In genomic region chr11:117994250-117995057, GRCm38 (mm10) we compare ENCODE assay signal across 8 mouse cellular contexts. TPM values are rescaled to one million over a fixed set of nuclear protein-coding genes. Genes with fewer than 3 reads are reported as not detected.
DNase-seq lines count a peak whose midpoint lies in the region; ATAC-seq and TF ChIP-seq lines count a peak whose summit lies in the region.

No protein-coding gene starts in this region.

- no peak overlapping the region for H3K9ac ChIP-seq in hindbrain, postnatal 0 days (replicated peaks; ENCODE audit: low read length)
- no peak overlapping the region for H3K9ac ChIP-seq in hindbrain, embryonic 12.5 days
- peak overlapping the region; percentile 5; the same call in 1 of the 2 replicates for H3K9ac ChIP-seq in MEL (ENCODE audit: control insufficient read depth, low read depth, low read length, poor library complexity, severe bottlenecking)
- H3K9ac ChIP-seq in liver, postnatal 0 days (replicated peaks): no peak overlapping the region

- TF ChIP-seq CTCF in hindbrain, postnatal 0 days (IDR thresholded peaks at IDR 0.05; ENCODE audit: low read depth): no peak
- TF ChIP-seq CTCF in MEL (IDR thresholded peaks at IDR 0.05 in 2 of 3, conservative IDR thresholded peaks at IDR 0.05 in 1 of 3; ENCODE audit: control insufficient read depth in 1 of 3, insufficient read depth in 1 of 3, low read depth in 2 of 3, low read length in 3 of 3, poor library complexity in 1 of 3, severe bottlenecking in 1 of 3): no peak
- no peak for TF ChIP-seq CTCF in liver, postnatal 0 days (IDR thresholded peaks at IDR 0.05; ENCODE audit: low read depth)

- no peak for DNase-seq in hindbrain, postnatal 0 days (ENCODE audit: low spot score)
- no peak for DNase-seq in MEL (ENCODE audit: low read depth, low spot score)
- DNase-seq in heart, postnatal 10 days: peak; percentile 59 to 71
- no peak for DNase-seq in liver, postnatal 0 days
- DNase-seq in adrenal gland, postnatal 10 days: no peak
- DNase-seq in cerebellum, adult 11-12 months: no peak

- no peak for TF ChIP-seq RAD21 in MEL (IDR thresholded peaks at IDR 0.05; ENCODE audit: low read depth, low read length)

- TF ChIP-seq POLR2A in MEL (IDR thresholded peaks at IDR 0.05; ENCODE audit: control insufficient read depth in 1 of 2, insufficient read depth in 1 of 2, low read depth in 1 of 2, low read length in 2 of 2, poor library complexity in 1 of 2): no peak

- H3K4me3 ChIP-seq in hindbrain, postnatal 0 days (ENCODE audit: low read length): no peak overlapping the region
- no peak overlapping the region for H3K4me3 ChIP-seq in hindbrain, embryonic 12.5 days
- H3K4me3 ChIP-seq in MEL (ENCODE audit: control insufficient read depth in 1 of 2, insufficient read depth in 1 of 2, low read depth in 2 of 2, low read length in 2 of 2): no peak overlapping the region
- H3K4me3 ChIP-seq in liver, postnatal 0 days (ENCODE audit: low read depth, low read length): no peak overlapping the region

- no peak for TF ChIP-seq EP300 in MEL (IDR thresholded peaks at IDR 0.05; ENCODE audit: low read depth in 1 of 2, low read length in 2 of 2)
- no peak for TF ChIP-seq EP300 in liver, postnatal 0 days (IDR thresholded peaks at IDR 0.05; ENCODE audit: low read depth)

- 0 out of 2 replicates have a peak overlapping the region, but pooled peaks have one; percentile 20 for H3K27ac ChIP-seq in hindbrain, postnatal 0 days
- H3K27ac ChIP-seq in hindbrain, embryonic 12.5 days: no peak overlapping the region
- no peak overlapping the region for H3K27ac ChIP-seq in MEL (ENCODE audit: control insufficient read depth, low read depth, low read length)
- peak overlapping the region; percentile 7; the same call in 1 of the 2 replicates for H3K27ac ChIP-seq in liver, postnatal 0 days (ENCODE audit: low read depth)

- 63% methylated on average over 9 of the region's 9 CpGs for WGBS in hindbrain, postnatal 0 days
- 72% methylated on average over 9 of the region's 9 CpGs for WGBS in hindbrain, embryonic 12.5 days
- WGBS in liver, postnatal 0 days (ENCODE audit: insufficient replicate concordance): 48% methylated on average over 9 of the region's 9 CpGs

- ATAC-seq in hindbrain, postnatal 0 days: no peak; the same call in 1 of the 2 replicates
- ATAC-seq in hindbrain, embryonic 12.5 days (ENCODE audit: low FRiP score): no peak
- no peak for ATAC-seq in liver, postnatal 0 days
- ATAC-seq in cerebellum, adult (ENCODE audit: insufficient number of reproducible peaks, low FRiP score, low TSS enrichment): no peak

- no peaks in the 10 kb centered on the region; the same call in 1 of the 2 replicates for H3K36me3 ChIP-seq in hindbrain, postnatal 0 days (ENCODE audit: insufficient read depth, low read length)
- 0 out of 2 replicates have a peak, but pooled peaks cover 5% of the 10 kb centered on the region for H3K36me3 ChIP-seq in hindbrain, embryonic 12.5 days
- peaks cover 0 to 29% of the 10 kb centered on the region in 2 experiments for H3K36me3 ChIP-seq in MEL (ENCODE audit: control insufficient read depth in 1 of 2, insufficient read depth in 2 of 2, low read length in 2 of 2)
- 0 out of 2 replicates have a peak, but pooled peaks cover 8% of the 10 kb centered on the region for H3K36me3 ChIP-seq in liver, postnatal 0 days (replicated peaks; ENCODE audit: insufficient read depth, low read length)

- H3K9me3 ChIP-seq in hindbrain, postnatal 0 days (ENCODE audit: low read length): no peaks in the 10 kb centered on the region
- H3K9me3 ChIP-seq in hindbrain, embryonic 12.5 days (replicated peaks): no peaks in the 10 kb centered on the region
- H3K9me3 ChIP-seq in MEL (replicated peaks; ENCODE audit: insufficient read depth, low read length): no peaks in the 10 kb centered on the region
- no peaks in the 10 kb centered on the region for H3K9me3 ChIP-seq in liver, postnatal 0 days (ENCODE audit: low read length)

- intact Hi-C loops in heart, postnatal 10 days (cut with DNase I): no loop called here

- H3K79me2 ChIP-seq in MEL (ENCODE audit: control insufficient read depth, insufficient read depth, low read length, poor library complexity): peaks cover 70% of the 10 kb centered on the region

- peaks cover 10% of the 10 kb centered on the region; the same call in 1 of the 2 replicates for H3K4me1 ChIP-seq in hindbrain, postnatal 0 days (ENCODE audit: insufficient read depth, low read length)
- H3K4me1 ChIP-seq in hindbrain, embryonic 12.5 days: peaks cover 36% of the 10 kb centered on the region
- H3K4me1 ChIP-seq in MEL (ENCODE audit: control insufficient read depth in 1 of 2, insufficient read depth in 2 of 2, low read length in 2 of 2): peaks cover 8 to 41% of the 10 kb centered on the region in 2 experiments
- H3K4me1 ChIP-seq in liver, postnatal 0 days (ENCODE audit: insufficient read depth): peaks cover 60% of the 10 kb centered on the region

- no peak overlapping the region for H3K4me2 ChIP-seq in hindbrain, postnatal 0 days (ENCODE audit: low read depth, low read length)
- no peak overlapping the region for H3K4me2 ChIP-seq in hindbrain, embryonic 12.5 days (replicated peaks)
- no peak overlapping the region for H3K4me2 ChIP-seq in liver, postnatal 0 days (ENCODE audit: low read depth, low read length)

- H3K27me3 ChIP-seq in hindbrain, postnatal 0 days (ENCODE audit: insufficient read depth, low read length): no peaks in the 10 kb centered on the region
- H3K27me3 ChIP-seq in hindbrain, embryonic 12.5 days: no peaks in the 10 kb centered on the region
- no peaks in the 10 kb centered on the region for H3K27me3 ChIP-seq in MEL (ENCODE audit: control insufficient read depth in 1 of 2, insufficient read depth in 2 of 2, low read length in 2 of 2)
- no peaks in the 10 kb centered on the region for H3K27me3 ChIP-seq in liver, postnatal 0 days (ENCODE audit: insufficient read depth, low read length)

TF ChIP-seq in MEL, 35 proteins besides CTCF, POLR2A, EP300 and RAD21:
- no peak for TF ChIP-seq UBTF (IDR thresholded peaks at IDR 0.05; ENCODE audit: borderline replicate concordance, insufficient read depth, low read depth, low read length)
- no peak for TF ChIP-seq E2F4 (IDR thresholded peaks at IDR 0.05; ENCODE audit: borderline replicate concordance, low read depth, low read length)
- no peak for TF ChIP-seq ZNF384 (IDR thresholded peaks at IDR 0.05; ENCODE audit: low read depth, low read length)
- TF ChIP-seq MEF2A (IDR thresholded peaks at IDR 0.05; ENCODE audit: extremely low read depth, insufficient replicate concordance, low read depth, low read length, poor library complexity, severe bottlenecking): no peak
- no peak for TF ChIP-seq USF2 (IDR thresholded peaks at IDR 0.05; ENCODE audit: borderline replicate concordance in 1 of 2, insufficient read depth in 1 of 2, low read depth in 1 of 2, low read length in 2 of 2)
- TF ChIP-seq CHD2 (IDR thresholded peaks at IDR 0.05; ENCODE audit: low read length): no peak
- TF ChIP-seq MAFK (IDR thresholded peaks at IDR 0.05; ENCODE audit: borderline replicate concordance, low read depth, low read length): no peak
- TF ChIP-seq TBP (IDR thresholded peaks at IDR 0.05; ENCODE audit: low read depth, low read length): no peak
- TF ChIP-seq GABPA (IDR thresholded peaks at IDR 0.05; ENCODE audit: low read depth, low read length): no peak
- no peak for TF ChIP-seq JUND (IDR thresholded peaks at IDR 0.05; ENCODE audit: low read depth, low read length)
- no peak for TF ChIP-seq MYB (IDR thresholded peaks at IDR 0.05; ENCODE audit: low read depth, low read length)
- TF ChIP-seq NRF1 (IDR thresholded peaks at IDR 0.05; ENCODE audit: insufficient read depth, low read depth, low read length, poor library complexity, severe bottlenecking): no peak
- TF ChIP-seq ZKSCAN1 (IDR thresholded peaks at IDR 0.05; ENCODE audit: low read depth, low read length): no peak
- no peak for TF ChIP-seq USF1 (IDR thresholded peaks at IDR 0.05; ENCODE audit: low read depth, low read length)
- TF ChIP-seq ELF1 (IDR thresholded peaks at IDR 0.05; ENCODE audit: low read depth, low read length): no peak
- TF ChIP-seq RCOR1 (IDR thresholded peaks at IDR 0.05; ENCODE audit: low read depth, low read length): no peak
- TF ChIP-seq ETS1 (IDR thresholded peaks at IDR 0.05; ENCODE audit: low read depth, low read length): no peak
- no peak for TF ChIP-seq ZMIZ1 (IDR thresholded peaks at IDR 0.05; ENCODE audit: low read depth, low read length)
- TF ChIP-seq KAT2A (conservative IDR thresholded peaks at IDR 0.05; ENCODE audit: low read depth, low read length): no peak

RNA-seq across cellular contexts. Expression of gene Pgs1, which starts 8.4 kb away (rescaled TPM):
- 72.7 and 85.0 TPM in 2 replicates for total RNA-seq in hindbrain, postnatal 0 days (2014; rRNA removed)
- polyA plus RNA-seq in hindbrain, postnatal 0 days (2015; fragmentation: Nextera tagmentation; extraction: Ambion mirVana): 57.2 and 58.3 TPM in 2 replicates
- 41.8 and 46.7 TPM in 2 replicates for polyA plus RNA-seq in hindbrain, embryonic 12.5 days (2016; fragmentation: Nextera tagmentation; extraction: Ambion mirVana)
- 55.7 and 61.6 TPM in 2 replicates for total RNA-seq in MEL (2012; rRNA removed)
- polyA plus RNA-seq in MEL (2012; ENCODE audit: insufficient read depth in 1 of 2, insufficient read length in 2 of 2, low read depth in 1 of 2, low replicate concordance in 2 of 2, missing spikeins in 1 of 2): 10 to 100 TPM in 1 of 2 experiments, not detected in 1; 48.6 TPM
- total RNA-seq in heart, postnatal 10 days (2021): 10 to 100 TPM; 21.2 to 23.7 TPM
- polyA plus RNA-seq in liver, postnatal 0 days (2015; fragmentation: Nextera tagmentation; extraction: Ambion mirVana): 9.1 and 10.1 TPM in 2 replicates
- total RNA-seq in adrenal gland, postnatal 10 days (2021): 10 to 100 TPM; 30.9 to 31.0 TPM

RNA-seq across cellular contexts. Expression of gene Socs3, which starts 24.6 kb away (rescaled TPM):
- total RNA-seq in hindbrain, postnatal 0 days (2014; rRNA removed): 12.3 and 12.4 TPM in 2 replicates
- polyA plus RNA-seq in hindbrain, postnatal 0 days (2015; fragmentation: Nextera tagmentation; extraction: Ambion mirVana): 6.0 and 7.0 TPM in 2 replicates
- 10.4 and 11.8 TPM in 2 replicates for polyA plus RNA-seq in hindbrain, embryonic 12.5 days (2016; fragmentation: Nextera tagmentation; extraction: Ambion mirVana)
- 0.95 and 0.96 TPM in 2 replicates for total RNA-seq in MEL (2012; rRNA removed)
- 1 to 10 TPM in 1 of 2 experiments, not detected in 1; 1.9 TPM for polyA plus RNA-seq in MEL (2012; ENCODE audit: insufficient read depth in 1 of 2, insufficient read length in 2 of 2, low read depth in 1 of 2, low replicate concordance in 2 of 2, missing spikeins in 1 of 2)
- 1 to 10 TPM; 3.7 to 5.8 TPM for total RNA-seq in heart, postnatal 10 days (2021)
- 3.5 and 5.8 TPM in 2 replicates for polyA plus RNA-seq in liver, postnatal 0 days (2015; fragmentation: Nextera tagmentation; extraction: Ambion mirVana)
- 1 to 10 TPM; 5.0 to 9.0 TPM for total RNA-seq in adrenal gland, postnatal 10 days (2021)

Comparison
In these comparisons a context has a peak if more than half of its experiments do, and no peak if none do; other contexts are left out.
1. H3K27ac ChIP-seq: peak in hindbrain, postnatal 0 days (single experiment) and liver, postnatal 0 days (single experiment); none in hindbrain, embryonic 12.5 days (single experiment) and MEL (single experiment).
2. DNase-seq: peak in heart, postnatal 10 days (2 of 2); none in hindbrain, postnatal 0 days (single experiment), MEL (single experiment), liver, postnatal 0 days (single experiment), adrenal gland, postnatal 10 days (single experiment) and cerebellum, adult 11-12 months (single experiment).